Mouse (Mus musculus): Measurements from ENCODE around the gene Ciita. TPM values are rescaled to one million over a fixed set of nuclear protein-coding genes. Genes with fewer than 3 reads are reported as not detected.

Ciita gene
- polyA plus RNA-seq, 1 experiment = 0.22 TPM

DNA sequence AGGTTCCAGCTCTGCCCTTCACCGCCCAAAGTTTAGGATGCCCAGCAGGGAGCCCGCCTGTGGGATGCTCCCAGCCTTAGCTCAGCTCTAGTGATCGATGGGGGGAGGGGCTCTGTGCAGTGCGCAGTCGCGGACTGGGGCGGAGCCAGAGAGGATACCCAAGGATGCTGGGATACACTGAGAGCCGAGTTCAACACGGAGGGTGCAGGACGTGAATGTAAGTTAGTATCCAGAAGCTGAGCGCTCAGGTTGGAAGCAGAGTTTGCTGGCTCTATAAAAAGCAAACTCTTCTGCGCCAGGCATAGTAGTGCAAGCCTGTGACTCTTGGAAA lies 32.6 kb upstream of the Ciita start, which contains the start of gene Tvp23a:
Gene Tvp23a, minus strand, starts transcription at position 99 of the 331 bp plus-strand sequence.
- no peak within 1 kb of the TSS for H3K4me3 ChIP-seq (replicated peaks)
- H3K27me3 ChIP-seq (replicated peaks) = peaks cover 20% of the 10 kb centered on the region

DNA sequence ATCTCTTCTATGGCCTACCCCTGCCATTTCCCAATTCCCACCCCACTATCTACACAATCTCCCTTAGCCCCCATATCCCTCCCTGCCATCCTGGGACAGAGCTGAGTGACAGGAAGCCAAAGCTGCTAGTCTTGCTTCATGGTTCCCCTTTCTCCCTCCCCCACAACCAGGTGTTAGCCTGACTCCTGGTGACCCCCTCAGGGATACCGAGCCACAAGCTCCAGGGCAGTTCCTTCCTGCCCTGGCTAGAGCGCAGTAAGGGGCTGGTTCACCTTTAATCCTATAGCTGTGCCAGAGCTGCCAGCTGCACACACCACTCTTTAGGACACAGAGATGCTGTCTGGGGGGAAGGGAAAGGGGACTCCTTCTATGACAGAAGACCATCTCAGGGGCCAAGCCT lies 32.1 kb upstream of the Ciita start:
- TF ChIP-seq GATA1 (IDR thresholded peaks at IDR 0.05; ENCODE audit: borderline replicate concordance, low read length) (no peak), FLI1 (IDR thresholded peaks at IDR 0.05; ENCODE audit: low read length) (no peak)
- Histone ChIP-seq H3K4me1 (peaks cover 4% of the 10 kb centered on the region), H3K36me3 (replicated peaks; ENCODE audit: low read length) (no peaks in the 10 kb centered on the region), H3K9me3 (no peaks in the 10 kb centered on the region), H3K27me3 (replicated peaks) (peaks cover 22% of the 10 kb centered on the region), H3K4me3 (replicated peaks) (no peak overlapping the region)

More for the DNA sequence above, 32.6 kb upstream of the Ciita start, which contains the start of gene Tvp23a:
- no peak for TF ChIP-seq FLI1 (IDR thresholded peaks at IDR 0.05; ENCODE audit: low read length)
- peaks cover 4% of the 10 kb centered on the region for H3K4me1 ChIP-seq
- no peaks in the 10 kb centered on the region for H3K36me3 ChIP-seq (replicated peaks; ENCODE audit: low read length)
- no peaks in the 10 kb centered on the region for H3K9me3 ChIP-seq

DNA sequence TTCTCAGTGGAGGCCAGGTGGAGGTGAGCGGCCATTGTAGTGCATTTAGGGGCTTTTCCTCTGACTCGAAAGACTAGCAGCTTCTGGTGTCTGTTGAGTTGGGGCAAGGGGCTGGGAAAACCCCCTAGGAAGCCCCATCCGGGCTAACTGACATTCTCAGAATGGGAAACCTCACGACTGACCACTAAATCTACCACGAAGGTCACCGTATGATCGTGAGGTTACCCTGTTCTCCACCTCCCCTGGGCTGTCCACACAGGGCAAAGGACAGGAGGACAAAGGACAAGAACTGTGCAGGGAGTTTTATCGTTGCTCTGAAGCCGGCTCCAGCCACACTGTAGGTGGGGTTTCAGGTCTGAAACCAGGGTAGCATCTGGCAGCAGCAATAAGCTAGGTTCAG lies 30.9 kb upstream of the Ciita start:
- Histone ChIP-seq H3K9me3 (no peaks in the 10 kb centered on the region), H3K36me3 (replicated peaks; ENCODE audit: low read length) (no peaks in the 10 kb centered on the region), H3K4me3 (replicated peaks) (no peak overlapping the region), H3K4me1 (peaks cover 4% of the 10 kb centered on the region), H3K27me3 (replicated peaks) (peaks cover 25% of the 10 kb centered on the region)
- TF ChIP-seq GATA1 (IDR thresholded peaks at IDR 0.05; ENCODE audit: borderline replicate concordance, low read length) = no peak
- TF ChIP-seq FLI1 (IDR thresholded peaks at IDR 0.05; ENCODE audit: low read length) = no peak

DNA sequence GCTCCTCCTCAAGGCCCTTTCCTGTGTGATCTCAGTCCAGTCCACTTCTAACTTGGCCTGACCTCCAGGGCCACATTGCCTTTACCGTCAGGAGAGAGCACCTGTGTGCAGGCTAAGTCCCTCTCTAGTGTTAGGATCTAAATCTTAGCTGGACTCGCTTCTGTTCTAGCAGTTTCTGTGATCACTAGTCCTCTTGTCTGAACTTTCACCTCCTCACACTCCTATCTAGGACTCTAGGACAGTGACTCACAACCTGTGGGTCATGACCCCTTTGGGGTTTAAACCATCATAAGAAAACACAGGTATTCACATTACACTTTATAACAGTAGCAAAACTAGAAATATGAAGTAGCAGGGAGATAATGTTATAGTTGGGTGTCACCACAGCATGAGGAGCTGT lies 28.0 kb upstream of the Ciita start:
- H3K27me3 ChIP-seq (replicated peaks) = peaks cover 24% of the 10 kb centered on the region
- no peaks in the 10 kb centered on the region for H3K9me3 ChIP-seq
- TF ChIP-seq GATA1 (IDR thresholded peaks at IDR 0.05; ENCODE audit: borderline replicate concordance, low read length) (no peak), FLI1 (IDR thresholded peaks at IDR 0.05; ENCODE audit: low read length) (no peak)
- no peaks in the 10 kb centered on the region for H3K36me3 ChIP-seq (replicated peaks; ENCODE audit: low read length)
- H3K4me3 ChIP-seq (replicated peaks) = no peak overlapping the region
- no peaks in the 10 kb centered on the region for H3K4me1 ChIP-seq

DNA sequence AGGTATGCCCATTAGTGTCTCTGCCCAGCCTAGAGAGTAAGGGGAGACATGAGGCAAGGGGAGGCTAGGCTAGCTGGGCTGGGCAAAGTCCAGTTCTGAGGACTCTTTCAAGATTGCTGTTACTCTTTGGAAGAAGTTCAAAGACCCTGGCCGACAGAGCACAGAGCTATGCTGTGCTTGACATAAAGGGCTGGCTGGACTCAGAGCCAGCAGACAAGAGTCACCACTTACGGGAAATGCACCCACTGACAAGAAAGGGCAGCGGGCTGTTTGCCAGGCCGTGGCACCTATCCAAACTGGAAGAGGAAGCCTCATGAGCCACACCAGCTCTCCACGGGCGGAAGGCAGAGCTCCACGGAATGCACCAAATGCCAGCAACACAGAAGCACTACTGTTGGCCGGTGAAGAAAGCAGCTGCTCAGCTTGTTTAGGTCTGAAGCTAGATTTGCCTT lies 27.4 kb upstream of the Ciita start:
- TF ChIP-seq GATA1 (IDR thresholded peaks at IDR 0.05; ENCODE audit: borderline replicate concordance, low read length) (no peak), FLI1 (IDR thresholded peaks at IDR 0.05; ENCODE audit: low read length) (no peak)

DNA sequence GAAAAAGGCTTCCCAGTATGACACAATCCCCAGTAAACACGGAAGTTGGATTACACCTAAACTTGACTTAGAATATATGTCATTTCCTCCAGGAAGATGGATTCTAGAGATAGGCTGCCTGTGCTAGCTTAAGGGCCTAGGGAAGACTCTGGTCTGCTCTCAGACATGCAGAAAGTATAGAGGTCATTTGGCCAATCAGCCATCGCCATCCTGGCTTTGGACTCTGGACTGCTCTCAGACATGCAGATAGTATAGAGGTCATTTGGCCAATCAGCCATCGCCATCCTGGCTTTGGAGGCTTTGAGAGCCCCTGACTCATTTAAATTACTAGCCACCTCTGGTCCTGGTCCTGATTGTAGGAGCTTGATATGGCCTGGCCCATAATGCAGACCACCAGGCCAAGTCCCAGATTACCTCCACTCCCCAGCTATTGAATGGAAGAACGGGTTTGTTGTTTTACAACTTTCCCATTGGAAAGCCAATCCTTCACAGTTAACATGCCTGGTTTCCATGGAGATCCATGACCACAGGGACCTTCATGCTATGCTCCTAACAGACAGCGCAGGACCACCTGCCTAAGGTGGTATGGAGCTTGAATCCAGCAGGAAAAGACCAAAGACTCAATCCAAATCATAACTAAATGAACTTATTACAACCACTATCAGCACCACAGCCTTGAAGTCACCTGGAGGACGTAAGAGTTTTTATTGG lies 25.8 kb upstream of the Ciita start:
- H3K27me3 ChIP-seq (replicated peaks) = peaks cover 17% of the 10 kb centered on the region
- no peak for TF ChIP-seq GATA1 (IDR thresholded peaks at IDR 0.05; ENCODE audit: borderline replicate concordance, low read length)
- TF ChIP-seq FLI1 (IDR thresholded peaks at IDR 0.05; ENCODE audit: low read length) = no peak
- H3K36me3 ChIP-seq (replicated peaks; ENCODE audit: low read length) = no peaks in the 10 kb centered on the region
- H3K4me1 ChIP-seq = no peaks in the 10 kb centered on the region
- H3K9me3 ChIP-seq = no peaks in the 10 kb centered on the region
- H3K4me3 ChIP-seq (replicated peaks) = no peak overlapping the region

More for the DNA sequence above, 27.4 kb upstream of the Ciita start:
- no peaks in the 10 kb centered on the region for H3K4me1 ChIP-seq
- H3K27me3 ChIP-seq (replicated peaks) = peaks cover 21% of the 10 kb centered on the region
- no peaks in the 10 kb centered on the region for H3K9me3 ChIP-seq
- H3K36me3 ChIP-seq (replicated peaks; ENCODE audit: low read length) = no peaks in the 10 kb centered on the region
- H3K4me3 ChIP-seq (replicated peaks) = no peak overlapping the region

DNA sequence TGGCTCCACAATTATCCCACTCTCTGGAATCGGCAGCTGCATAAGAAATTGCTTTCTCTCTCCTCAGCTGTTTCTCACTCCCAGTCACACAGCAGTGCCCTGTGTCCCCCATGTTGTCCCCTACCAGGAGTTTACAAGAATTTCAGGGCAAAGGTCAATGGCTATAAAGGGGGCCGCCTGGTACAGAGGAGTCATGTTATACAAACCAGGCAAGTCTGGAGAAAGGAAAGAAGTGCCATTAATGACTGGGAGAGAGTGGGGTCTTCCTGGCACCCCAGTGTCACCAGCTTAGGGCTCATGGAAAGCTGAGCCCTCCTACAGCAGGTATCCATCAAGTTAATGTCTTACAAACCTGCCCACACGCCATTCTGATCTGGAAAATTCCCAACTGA lies 25.3 kb upstream of the Ciita start:
- TF ChIP-seq FLI1 (IDR thresholded peaks at IDR 0.05; ENCODE audit: low read length) (no peak), GATA1 (IDR thresholded peaks at IDR 0.05; ENCODE audit: borderline replicate concordance, low read length) (no peak)
- H3K27me3 ChIP-seq (replicated peaks) = peaks cover 16% of the 10 kb centered on the region
- no peak overlapping the region for H3K4me3 ChIP-seq (replicated peaks)
- H3K9me3 ChIP-seq = peaks cover under 1% of the 10 kb centered on the region; the same call in 1 of the 2 replicates
- H3K4me1 ChIP-seq = no peaks in the 10 kb centered on the region
- H3K36me3 ChIP-seq (replicated peaks; ENCODE audit: low read length) = no peaks in the 10 kb centered on the region

DNA sequence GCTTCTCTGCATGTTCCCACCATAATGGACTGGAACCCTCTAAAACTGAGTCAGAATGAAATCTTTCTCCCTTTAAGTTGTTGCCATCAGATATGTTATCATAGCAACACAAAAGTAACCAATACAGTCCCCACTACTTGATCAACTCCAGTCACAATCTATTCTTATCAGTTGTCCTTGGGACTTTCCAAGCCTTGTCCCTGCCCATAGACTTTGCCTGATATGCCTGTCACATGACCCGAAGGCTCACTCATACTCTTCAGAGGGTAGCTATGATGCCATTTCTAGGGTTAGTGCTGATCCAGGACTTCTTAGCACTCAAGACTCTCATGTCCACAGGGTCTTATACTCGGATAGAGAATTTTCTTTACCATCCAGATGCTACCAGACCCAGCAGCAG lies 19.7 kb upstream of the Ciita start:
- Histone ChIP-seq H3K4me1 (peaks cover 6% of the 10 kb centered on the region), H3K36me3 (replicated peaks; ENCODE audit: low read length) (no peaks in the 10 kb centered on the region), H3K27me3 (replicated peaks) (peaks cover 10% of the 10 kb centered on the region), H3K4me3 (replicated peaks) (no peak overlapping the region), H3K9me3 (peaks cover 5% of the 10 kb centered on the region; the same call in 1 of the 2 replicates)
- TF ChIP-seq FLI1 (IDR thresholded peaks at IDR 0.05; ENCODE audit: low read length) (no peak), GATA1 (IDR thresholded peaks at IDR 0.05; ENCODE audit: borderline replicate concordance, low read length) (no peak)

DNA sequence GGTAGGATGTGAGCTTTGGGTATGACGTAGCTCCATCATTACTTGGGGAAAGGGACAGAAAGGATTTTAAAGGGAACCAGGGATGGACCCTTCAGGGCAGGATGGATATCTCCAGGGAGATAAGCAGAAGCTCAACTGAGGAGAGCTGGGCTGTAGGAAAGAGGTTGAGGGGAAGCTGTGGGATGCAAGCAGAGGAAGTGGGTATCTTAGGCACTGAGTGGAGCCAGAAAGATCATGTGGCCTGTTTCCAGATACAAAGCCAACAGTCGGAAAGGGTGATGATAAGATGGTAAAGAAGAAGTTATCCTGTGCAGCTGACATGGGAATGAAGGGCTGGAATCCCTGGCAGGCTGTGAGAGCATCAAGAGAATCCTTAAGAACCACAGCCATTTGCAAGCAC lies 18.7 kb upstream of the Ciita start:
- peaks cover 8% of the 10 kb centered on the region for H3K27me3 ChIP-seq (replicated peaks)
- H3K4me3 ChIP-seq (replicated peaks) = no peak overlapping the region
- TF ChIP-seq GATA1 (IDR thresholded peaks at IDR 0.05; ENCODE audit: borderline replicate concordance, low read length) = no peak
- TF ChIP-seq FLI1 (IDR thresholded peaks at IDR 0.05; ENCODE audit: low read length) = no peak

DNA sequence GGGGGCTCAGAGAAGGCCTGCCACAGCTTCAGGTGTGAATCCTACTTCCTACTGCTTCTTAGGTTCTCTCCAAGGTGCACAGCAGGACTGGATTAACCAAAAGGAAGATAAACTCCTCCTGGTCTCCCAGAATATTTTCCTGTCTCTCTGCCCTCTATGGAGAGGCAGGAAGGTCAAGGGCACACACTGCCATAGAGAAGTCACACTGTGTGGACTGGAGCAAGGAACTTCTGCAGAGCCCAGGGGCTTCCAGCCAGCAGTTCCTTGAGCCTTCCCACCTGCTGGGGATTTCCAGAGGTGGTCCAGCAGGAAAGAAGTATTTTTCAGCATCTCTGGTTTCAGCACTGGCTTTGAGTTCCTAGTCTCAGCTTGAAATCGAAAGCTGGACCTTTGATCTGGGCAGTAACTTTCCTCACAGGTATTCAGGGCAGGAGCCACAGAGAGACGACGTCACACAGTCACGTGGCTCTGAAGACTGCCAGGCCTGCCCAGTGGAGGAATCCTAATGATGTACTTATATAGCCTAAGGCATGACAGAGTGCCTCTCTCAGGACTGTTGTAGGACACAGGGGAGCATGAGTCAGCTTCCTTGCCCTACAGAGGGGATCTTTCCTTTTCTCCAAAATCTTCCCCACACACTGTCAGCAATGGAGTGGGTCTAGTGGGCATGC lies 14.7 kb upstream of the Ciita start:
- Histone ChIP-seq H3K27me3 (replicated peaks) (peaks cover 4% of the 10 kb centered on the region), H3K4me1 (peaks cover 10% of the 10 kb centered on the region), H3K4me3 (replicated peaks) (no peak overlapping the region), H3K36me3 (replicated peaks; ENCODE audit: low read length) (no peaks in the 10 kb centered on the region), H3K9me3 (no peaks in the 10 kb centered on the region)
- no peak for TF ChIP-seq GATA1 (IDR thresholded peaks at IDR 0.05; ENCODE audit: borderline replicate concordance, low read length)
- no peak for TF ChIP-seq FLI1 (IDR thresholded peaks at IDR 0.05; ENCODE audit: low read length)

More for the DNA sequence above, 18.7 kb upstream of the Ciita start:
- H3K9me3 ChIP-seq = peaks cover 5% of the 10 kb centered on the region; the same call in 1 of the 2 replicates
- H3K36me3 ChIP-seq (replicated peaks; ENCODE audit: low read length) = no peaks in the 10 kb centered on the region
- H3K4me1 ChIP-seq = peaks cover 6% of the 10 kb centered on the region
